Mouse (Mus musculus): Measurements from ENCODE around the gene Tspan13.

Gene Tspan13

GRCm38 (mm10) chr12:36042348-36042778 is at the start of gene Tspan13:
TSS of gene Tspan13 (minus strand) at chr12:36042500.
- peak; percentile 94 for DNase-seq

DNA sequence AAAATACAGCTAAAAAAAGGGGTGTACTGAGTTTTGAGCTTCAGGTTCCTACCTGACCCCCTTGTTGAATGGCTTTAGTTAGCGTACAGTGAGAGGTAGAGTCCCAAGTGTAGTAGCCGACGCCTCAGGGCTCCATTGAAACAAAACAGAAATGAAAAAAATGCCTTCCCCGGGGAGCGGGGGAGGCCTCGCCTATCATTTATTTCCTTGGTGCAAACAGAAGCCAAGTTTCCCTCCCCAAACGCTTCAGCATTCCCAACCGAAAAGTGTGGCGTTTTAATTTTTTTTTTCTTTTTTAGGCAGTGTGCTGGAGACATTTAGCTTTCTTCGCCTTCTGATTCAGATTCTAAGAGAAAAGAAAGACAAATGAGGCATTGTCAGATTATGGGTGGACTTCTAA is 49.7 kb upstream of the Tspan13 start:
- DNase-seq: no peak

DNA sequence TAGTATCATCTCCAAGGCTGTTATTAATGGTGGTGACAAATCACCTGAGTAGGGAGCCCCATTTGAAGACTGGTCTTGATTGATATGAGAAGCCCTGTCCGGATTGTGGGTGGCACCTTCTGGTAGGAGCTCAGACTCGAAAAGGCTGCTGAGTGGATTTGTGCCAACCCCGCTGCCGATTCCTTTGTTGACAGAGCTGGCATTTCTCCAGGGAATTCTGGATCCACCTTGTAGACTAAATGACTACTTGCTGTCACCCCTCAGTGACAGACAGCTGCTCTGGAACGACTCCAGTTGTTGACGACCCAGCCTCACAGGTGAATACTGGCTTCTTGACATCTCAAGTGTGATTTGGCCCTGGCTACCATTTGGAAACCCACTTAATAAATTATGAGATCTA is 46.9 kb upstream of the Tspan13 start:
- DNase-seq: peak; percentile 52

- DNase-seq: no peak
Measured at GRCm38 (mm10) chr12:36088804-36089203, 46.5 kb upstream of the Tspan13 start.

- no peak for DNase-seq
Measured at GRCm38 (mm10) chr12:36085380-36085779, 43.1 kb upstream of the Tspan13 start.

DNA sequence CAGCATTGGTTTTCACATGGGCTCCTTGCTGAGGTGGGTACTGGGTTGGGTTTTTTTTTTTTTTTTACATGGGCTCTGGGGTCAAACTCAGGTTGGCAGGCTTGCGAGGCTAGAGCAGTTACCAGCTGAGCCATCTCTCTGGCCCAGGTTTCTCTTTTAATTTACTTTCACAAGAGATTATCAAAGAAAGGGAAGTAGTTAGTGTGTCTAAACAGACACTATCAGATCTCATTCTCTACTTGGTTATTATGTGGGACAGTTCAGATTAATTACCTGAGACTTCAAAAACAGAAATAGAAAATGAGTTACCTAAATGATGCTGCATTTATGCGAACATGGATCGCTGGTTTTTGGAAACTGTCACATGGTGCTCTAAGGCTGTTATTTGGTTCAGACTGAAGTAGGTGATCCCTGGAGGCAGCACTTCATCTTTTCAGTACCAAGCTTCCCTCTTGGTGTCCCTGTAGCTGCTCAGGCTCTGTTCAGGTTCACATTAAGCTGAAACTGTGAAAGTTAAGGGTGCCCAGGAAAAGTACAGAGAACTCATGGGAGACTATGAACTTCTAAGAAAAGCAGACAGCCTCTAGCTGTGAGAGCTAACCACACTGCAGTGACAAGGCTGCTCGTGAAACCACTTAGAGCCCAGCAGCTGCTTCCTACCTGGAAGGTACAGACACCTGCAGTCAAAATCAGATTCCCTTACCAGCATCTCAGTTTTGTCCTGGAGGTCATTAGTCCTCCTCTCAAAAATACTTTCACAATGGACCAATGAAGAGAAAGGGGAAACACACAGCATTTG is 36.0 kb upstream of the Tspan13 start:
- no peak for DNase-seq

GRCm38 (mm10) chr12:36072860-36073259 is 30.6 kb upstream of the Tspan13 start:
- no peak for DNase-seq

GRCm38 (mm10) chr12:36070231-36070630 is 27.9 kb upstream of the Tspan13 start:
- DNase-seq: no peak

DNA sequence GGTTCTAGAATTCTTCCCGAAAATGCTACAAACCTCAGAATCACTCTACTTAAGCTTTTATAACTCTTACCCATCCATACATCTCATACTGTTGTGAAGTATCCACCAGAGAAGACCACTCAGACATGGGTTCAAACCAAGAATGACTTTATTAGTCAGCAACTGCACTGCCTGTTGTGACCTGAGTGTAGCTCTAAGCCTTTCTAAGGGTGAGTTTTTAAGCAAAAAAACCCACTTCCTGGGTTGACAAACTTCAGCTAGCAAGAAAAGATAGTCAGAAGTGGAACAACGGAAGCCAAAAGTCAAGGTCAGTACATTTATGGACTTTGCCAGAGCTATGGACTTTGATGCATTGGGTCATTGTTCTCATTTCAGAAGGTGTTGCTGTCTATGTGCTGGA is 25.2 kb upstream of the Tspan13 start:
- DNase-seq: no peak

GRCm38 (mm10) chr12:36065911-36066310 is 23.6 kb upstream of the Tspan13 start:
- no peak for DNase-seq

GRCm38 (mm10) chr12:36057699-36058098 is 15.4 kb upstream of the Tspan13 start:
- no peak for DNase-seq

- no peak for DNase-seq
Measured at GRCm38 (mm10) chr12:36050276-36050675, 8.0 kb upstream of the Tspan13 start.

GRCm38 (mm10) chr12:36047593-36047992 is 5.3 kb upstream of the Tspan13 start:
- DNase-seq: no peak

GRCm38 (mm10) chr12:36046196-36046595 is 3.9 kb upstream of the Tspan13 start:
- no peak for DNase-seq

DNA sequence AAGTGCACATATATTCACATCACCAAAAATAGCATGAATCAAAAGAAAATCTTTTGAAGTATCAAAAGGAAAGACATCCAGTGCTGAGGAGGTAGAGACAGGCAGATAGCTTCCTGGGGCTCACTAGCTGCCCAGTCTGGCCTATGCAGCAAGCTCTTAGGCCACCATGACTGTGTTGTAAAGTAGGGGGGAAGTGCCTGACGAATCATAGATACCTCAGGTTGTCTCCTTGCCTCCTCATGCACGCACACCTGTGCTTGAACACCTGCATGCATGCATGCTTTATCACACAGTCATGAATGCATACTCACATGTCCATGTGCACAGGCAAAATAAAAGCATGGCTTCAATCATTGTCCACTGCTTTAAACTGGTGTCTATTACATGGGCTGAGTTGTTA is 2.4 kb upstream of the Tspan13 start:
- DNase-seq: no peak

DNA sequence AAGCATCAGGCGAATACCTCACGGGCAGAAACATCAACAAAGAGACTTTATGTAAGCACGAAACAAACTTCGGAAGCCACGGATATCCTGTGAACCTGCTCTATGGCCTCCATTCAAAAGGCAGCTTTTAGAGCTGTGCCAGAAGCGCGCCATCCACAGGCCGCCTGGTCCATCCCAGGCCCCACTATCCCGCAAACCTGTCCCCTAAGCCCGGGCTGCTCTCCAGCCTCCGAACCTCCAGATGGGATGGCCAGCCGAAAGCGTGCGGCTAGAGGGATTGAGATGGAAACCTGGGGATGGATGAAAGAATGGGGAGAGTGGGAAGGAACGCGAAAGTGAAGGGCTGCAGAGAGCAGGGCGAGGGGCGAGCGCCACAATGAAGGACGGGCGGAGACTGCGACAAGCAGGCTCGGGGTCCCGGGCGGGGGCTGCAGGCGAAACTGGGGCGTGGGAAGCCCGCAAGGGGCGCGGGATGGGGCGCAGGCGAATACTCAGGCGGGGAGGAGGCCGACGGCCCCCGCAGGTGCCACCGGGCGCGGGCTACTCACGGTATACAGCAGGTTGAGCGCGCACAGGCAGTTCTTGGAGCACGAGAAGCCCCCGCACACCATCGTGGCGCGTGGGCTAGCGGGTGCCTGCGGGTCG is 475 bp downstream of the Tspan13 start:
- DNase-seq: peak; percentile 85

DNA sequence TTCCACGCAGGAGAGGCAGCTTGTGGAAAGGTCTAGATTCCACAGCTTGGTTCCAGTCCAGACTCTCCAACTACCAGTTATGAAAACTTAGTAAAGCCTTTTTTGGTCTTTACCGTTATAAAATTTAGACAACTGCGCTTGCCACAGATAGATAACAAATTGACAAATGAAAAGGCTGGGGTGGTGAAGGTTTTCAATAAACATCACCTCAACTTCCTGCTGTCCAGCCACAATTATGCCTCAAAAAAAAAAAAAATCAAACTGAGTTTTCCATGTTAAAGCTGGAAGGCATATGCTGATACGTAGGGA is 1.1 kb downstream of the Tspan13 start:
- no peak for DNase-seq

DNA sequence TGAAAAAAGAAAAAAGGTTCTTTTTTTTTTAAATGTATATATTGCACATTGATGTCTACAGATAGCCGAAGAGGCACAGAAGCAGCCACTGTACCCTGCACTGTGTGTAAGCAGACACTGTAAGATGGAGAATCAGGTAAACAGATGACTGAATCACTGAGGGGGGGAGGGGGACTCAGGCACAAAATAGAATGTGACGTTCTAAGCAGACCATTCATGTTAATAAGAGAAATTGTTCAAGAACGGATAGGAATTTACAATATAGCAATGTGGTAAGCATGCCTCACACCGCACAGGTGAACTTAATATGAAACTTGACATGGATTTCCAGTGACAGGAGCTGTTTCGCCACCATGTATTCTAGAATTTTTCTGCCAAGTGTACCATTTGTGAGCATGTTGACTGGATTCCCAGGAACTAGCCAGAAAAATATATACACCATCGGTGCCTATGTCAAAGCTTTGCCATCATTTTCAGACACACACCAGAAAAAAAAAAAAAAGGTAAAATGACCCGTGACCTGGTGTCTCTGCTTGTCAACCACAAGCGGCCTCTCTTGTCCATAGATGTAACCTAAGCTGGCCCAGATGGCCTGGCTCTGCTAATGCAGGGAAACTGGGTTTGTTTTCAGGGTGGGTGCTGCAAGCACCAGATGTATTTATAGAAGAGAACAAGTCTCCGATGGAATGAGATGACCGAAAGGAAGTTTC is 1.6 kb downstream of the Tspan13 start:
- peak; percentile 42 for DNase-seq

DNA sequence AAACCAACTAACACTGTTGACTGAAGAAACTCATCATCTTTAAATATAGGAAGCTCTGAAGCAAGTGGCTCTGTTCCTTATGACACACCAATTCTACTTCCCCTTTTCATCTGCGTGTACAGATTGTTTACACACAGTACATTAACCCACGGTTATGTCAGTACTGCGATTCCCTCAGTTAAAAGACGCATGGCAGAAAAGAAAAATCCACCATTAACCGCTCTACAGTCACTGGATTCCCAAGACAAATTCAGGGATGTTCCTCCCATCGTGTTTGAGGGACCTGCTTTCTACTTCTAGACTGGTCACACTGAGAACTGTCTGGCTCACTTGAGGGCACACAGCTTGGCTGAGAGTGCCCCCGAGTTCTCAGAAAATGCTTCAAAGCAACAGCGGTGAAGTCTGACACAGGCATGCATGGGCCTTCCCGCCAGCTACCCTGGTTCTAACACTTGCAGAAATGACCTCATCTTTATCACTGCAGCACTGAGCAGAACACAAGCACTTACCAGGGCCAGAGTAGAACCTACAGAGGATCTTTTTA is 2.7 kb downstream of the Tspan13 start:
- peak; percentile 55 for DNase-seq

DNA sequence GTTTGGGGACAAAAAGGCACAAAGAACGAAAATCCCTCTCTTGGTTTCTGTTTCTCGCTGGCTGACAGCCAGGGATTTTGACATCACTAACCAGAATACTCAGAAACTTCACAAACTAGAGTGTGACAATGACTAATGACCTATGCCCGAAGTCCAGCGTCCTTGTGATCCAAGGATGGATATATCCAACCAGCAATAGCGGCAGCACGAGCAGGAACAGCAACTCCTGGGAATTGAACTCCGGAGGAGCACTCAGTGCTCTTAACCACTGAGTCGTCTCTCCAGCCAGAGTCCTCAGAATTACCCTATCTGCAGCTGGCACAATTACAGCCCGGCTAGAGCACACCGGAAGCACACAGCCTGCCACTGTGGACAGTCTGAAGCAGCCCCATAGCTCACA is 5.5 kb downstream of the Tspan13 start:
- peak; percentile 31 for DNase-seq

- DNase-seq: no peak
Measured at GRCm38 (mm10) chr12:36036121-36036520, 6.2 kb downstream of the Tspan13 start.

DNA sequence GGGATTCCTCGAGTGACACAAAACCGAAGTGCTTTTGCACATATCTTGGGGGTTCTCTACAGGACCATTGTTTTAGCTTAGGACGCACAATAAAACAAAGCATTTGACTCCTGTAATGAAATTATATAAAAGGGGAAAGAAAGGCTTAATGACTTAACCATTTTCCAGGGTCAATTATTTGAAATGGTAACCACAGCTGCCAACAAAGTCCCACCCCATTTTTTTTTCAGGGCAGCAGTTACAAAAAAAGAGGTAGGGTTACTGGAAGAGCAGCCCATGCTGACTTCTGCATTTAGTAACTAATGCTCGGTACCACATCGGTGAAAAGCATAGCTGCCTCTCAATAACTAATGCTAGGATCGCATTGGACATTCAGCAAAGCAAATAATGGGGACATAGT is 6.8 kb downstream of the Tspan13 start:
- no peak for DNase-seq

DNA sequence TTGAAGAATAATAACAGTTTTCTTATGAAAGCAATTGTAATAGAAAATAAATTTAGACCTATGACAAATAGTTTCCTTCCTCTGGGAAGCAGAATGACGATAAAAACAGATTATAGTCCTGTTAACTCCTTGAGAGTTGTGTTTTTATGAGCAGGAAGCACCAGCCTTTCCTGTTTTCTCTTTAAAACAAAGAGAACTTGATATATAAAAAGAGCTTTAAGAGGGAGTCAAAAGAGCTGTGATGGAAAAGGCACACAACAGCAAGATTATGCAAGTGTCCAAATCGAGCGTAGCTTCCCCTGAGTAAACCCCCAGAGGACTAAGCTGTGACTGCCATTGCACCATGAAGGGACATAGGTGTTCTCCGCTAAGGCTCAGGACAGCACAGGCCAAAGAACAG is 9.9 kb downstream of the Tspan13 start:
- no peak for DNase-seq
